Mouse (Mus musculus): ENCODE data around the gene Gkn3.

DNA sequence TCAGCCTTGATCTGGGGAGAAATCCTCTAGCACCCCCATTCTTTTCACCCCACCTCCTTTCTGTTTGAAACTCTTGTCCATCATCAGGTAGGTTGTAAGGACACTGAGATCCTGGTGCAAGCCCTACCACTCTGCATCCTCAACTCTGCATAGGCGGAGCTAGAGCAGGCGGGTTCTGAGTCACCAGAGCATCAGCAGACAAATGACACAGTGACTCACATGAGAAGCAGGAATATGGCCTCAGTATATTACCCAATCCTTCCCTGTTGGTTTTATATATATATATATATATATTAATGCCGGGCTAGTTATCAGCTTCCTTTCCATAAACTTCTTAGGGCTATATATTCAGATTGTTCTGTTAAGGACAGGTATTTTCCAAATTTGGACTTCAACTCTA is 47.1 kb upstream of the Gkn3 start:
- TF ChIP-seq POLR2A (IDR thresholded peaks at IDR 0.05; ENCODE audit: low read depth, low read length) (no peak), CTCF (IDR thresholded peaks at IDR 0.05; ENCODE audit: borderline replicate concordance, insufficient read depth, low read length) (no peak)
